Mouse (Mus musculus): ENCODE data around the gene Plek.
"Not testable (repeated sequence)": the region's sequence is repeated elsewhere in the genome, so short reads cannot be mapped to it uniquely, and the experiment has no call there.

GRCm38 (mm10) chr11:17069360-17069759, 17.2 kb upstream of the Plek start:
- not testable (repeated sequence) for TF ChIP-seq CTCF (IDR thresholded peaks at IDR 0.05; ENCODE audit: low read depth); EP300 (optimal IDR thresholded peaks at IDR 0.05)

All from stomach, postnatal 0 days (tissue).